Mouse (Mus musculus): ENCODE data around the gene Hbb-bh1. TPM values are rescaled to one million over a fixed set of nuclear protein-coding genes. Genes with fewer than 3 reads are reported as not detected.
"Not testable (repeated sequence)": the region's sequence is repeated elsewhere in the genome, so short reads cannot be mapped to it uniquely, and the experiment has no call there.

The Hbb-bh1 gene
- polyA plus RNA-seq, 1 experiment from 2014 or later = 7.6 TPM

DNA sequence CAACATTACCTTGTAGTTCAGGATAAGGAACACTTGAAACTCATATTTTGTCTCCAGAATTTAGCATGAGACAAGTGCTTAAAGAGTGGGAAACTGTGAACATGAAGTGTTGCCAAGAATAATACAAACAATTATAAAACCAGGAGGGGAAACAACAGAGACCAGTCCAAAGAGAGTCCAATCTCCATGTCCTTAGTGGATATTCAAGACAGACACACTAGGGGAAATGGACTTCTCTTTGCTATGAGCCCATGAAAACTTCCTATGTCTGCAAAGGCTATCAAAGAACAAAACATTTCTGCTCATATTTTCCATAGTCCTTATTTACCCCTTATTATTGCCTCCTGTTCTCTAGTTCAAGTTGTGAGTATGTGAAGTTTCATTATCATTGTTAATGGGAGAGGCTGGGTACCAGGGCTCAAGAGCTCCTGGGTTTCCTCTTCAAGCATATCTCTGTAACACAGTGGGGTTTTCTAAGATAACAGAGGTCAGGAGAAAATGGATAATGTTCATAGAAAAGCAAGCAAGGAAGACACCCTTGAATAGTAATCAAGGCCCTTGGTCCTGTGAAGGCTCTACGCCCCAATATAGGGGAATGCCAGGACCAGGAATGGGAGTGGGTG lies 31.6 kb downstream of the Hbb-bh1 start:
- Histone ChIP-seq H3K4me1 (replicated peaks) (no peaks in the 10 kb centered on the region), H3K4me3 (no peak overlapping the region), H3K27me3 (no peaks in the 10 kb centered on the region), H3K4me2 (no peak overlapping the region), H3K9me3 (replicated peaks) (no peaks in the 10 kb centered on the region), H3K36me3 (no peaks in the 10 kb centered on the region), H3K9ac (no peak overlapping the region), H3K27ac (no peak overlapping the region)
- ATAC-seq (replicated peaks; ENCODE audit: insufficient number of reproducible peaks, insufficient read depth, low FRiP score, low read depth) = no peak
- 52% methylated on average over 1 of the region's 1 CpGs for WGBS

DNA sequence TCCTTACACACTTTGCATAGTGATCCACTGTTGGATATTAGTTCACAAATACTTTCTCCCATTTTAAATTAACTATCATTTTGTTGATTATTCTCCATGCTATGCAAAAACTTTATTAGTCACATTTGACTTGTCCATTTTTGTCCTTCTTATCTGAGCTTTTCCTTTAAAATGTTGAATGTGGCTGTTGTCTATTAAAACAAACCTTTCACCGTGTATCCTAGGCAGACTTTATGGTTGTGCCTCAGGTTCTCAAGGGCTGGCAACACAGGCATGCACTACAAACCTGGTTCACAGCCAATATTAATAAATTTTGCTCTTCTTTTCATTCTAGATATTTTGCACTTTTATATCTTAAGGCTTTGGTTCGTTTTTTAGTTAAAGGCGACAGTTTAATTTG lies 32.2 kb downstream of the Hbb-bh1 start:
- Histone ChIP-seq H3K27me3 (no peaks in the 10 kb centered on the region), H3K4me1 (replicated peaks) (no peaks in the 10 kb centered on the region), H3K9me3 (replicated peaks) (no peaks in the 10 kb centered on the region), H3K36me3 (no peaks in the 10 kb centered on the region), H3K4me2 (no peak overlapping the region), H3K9ac (no peak overlapping the region), H3K27ac (no peak overlapping the region), H3K4me3 (no peak overlapping the region)
- 70% methylated on average over 3 of the region's 3 CpGs for WGBS
- ATAC-seq (replicated peaks; ENCODE audit: insufficient number of reproducible peaks, insufficient read depth, low FRiP score, low read depth) = no peak

GRCm38 (mm10) chr7:103810296-103810695 lies 32.7 kb downstream of the Hbb-bh1 start:
- ATAC-seq (replicated peaks; ENCODE audit: insufficient number of reproducible peaks, insufficient read depth, low FRiP score, low read depth) = no peak
- H3K4me2 ChIP-seq = no peak overlapping the region
- 71% methylated on average over 1 of the region's 1 CpGs for WGBS
- H3K4me3 ChIP-seq = no peak overlapping the region
- no peak overlapping the region for H3K27ac ChIP-seq
- H3K9ac ChIP-seq = no peak overlapping the region
- no peaks in the 10 kb centered on the region for H3K27me3 ChIP-seq
- H3K4me1 ChIP-seq (replicated peaks) = no peaks in the 10 kb centered on the region
- no peaks in the 10 kb centered on the region for H3K36me3 ChIP-seq
- H3K9me3 ChIP-seq (replicated peaks) = no peaks in the 10 kb centered on the region

GRCm38 (mm10) chr7:103809801-103810155 lies 33.2 kb downstream of the Hbb-bh1 start:
- Histone ChIP-seq H3K9me3 (replicated peaks) (no peaks in the 10 kb centered on the region), H3K27me3 (no peaks in the 10 kb centered on the region), H3K4me1 (replicated peaks) (no peaks in the 10 kb centered on the region), H3K36me3 (no peaks in the 10 kb centered on the region), H3K9ac (no peak overlapping the region), H3K4me3 (no peak overlapping the region), H3K4me2 (no peak overlapping the region), H3K27ac (no peak overlapping the region)
- no peak for ATAC-seq (replicated peaks; ENCODE audit: insufficient number of reproducible peaks, insufficient read depth, low FRiP score, low read depth)
- WGBS = 43% methylated on average over 1 of the region's 1 CpGs

- 31% methylated on average over 5 of the region's 5 CpGs for WGBS
- no peak for ATAC-seq (replicated peaks; ENCODE audit: insufficient number of reproducible peaks, insufficient read depth, low FRiP score, low read depth)
Observed at GRCm38 (mm10) chr7:103808971-103809800, 33.8 kb downstream of the Hbb-bh1 start.

DNA sequence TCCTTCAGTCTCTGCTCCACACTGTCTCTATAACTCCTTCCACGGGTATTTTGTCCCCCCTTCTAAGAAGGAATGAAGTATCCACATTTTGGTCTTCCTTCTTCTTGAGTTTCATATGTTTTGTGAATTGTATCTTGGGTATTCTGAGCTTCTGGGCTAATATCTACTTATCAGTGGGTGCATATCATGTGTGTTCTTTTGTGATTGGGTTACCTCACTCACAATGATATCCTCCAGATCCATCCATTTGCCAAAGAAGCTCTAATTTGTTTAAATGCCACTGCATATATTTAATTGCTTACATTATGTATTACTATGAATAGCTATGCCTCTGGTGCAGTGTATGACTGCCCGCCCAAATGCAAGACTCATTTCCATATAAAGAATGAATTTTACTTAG lies 34.8 kb downstream of the Hbb-bh1 start:
- not testable (repeated sequence) for H3K27me3 ChIP-seq; ATAC-seq (replicated peaks; ENCODE audit: insufficient number of reproducible peaks, insufficient read depth, low FRiP score, low read depth); H3K36me3 ChIP-seq; H3K4me2 ChIP-seq; H3K9ac ChIP-seq; H3K9me3 ChIP-seq (replicated peaks); H3K27ac ChIP-seq; H3K4me1 ChIP-seq (replicated peaks); H3K4me3 ChIP-seq
- 61% methylated on average over 2 of the region's 2 CpGs for WGBS

More at GRCm38 (mm10) chr7:103808971-103809800, 33.8 kb downstream of the Hbb-bh1 start:
- Histone ChIP-seq H3K4me2 (no peak overlapping the region), H3K27ac (no peak overlapping the region), H3K27me3 (no peaks in the 10 kb centered on the region), H3K4me3 (no peak overlapping the region), H3K9ac (no peak overlapping the region), H3K36me3 (no peaks in the 10 kb centered on the region), H3K4me1 (replicated peaks) (no peaks in the 10 kb centered on the region), H3K9me3 (replicated peaks) (no peaks in the 10 kb centered on the region)

- Histone ChIP-seq H3K4me1 (replicated peaks) (no peaks in the 10 kb centered on the region), H3K4me3 (no peak overlapping the region), H3K27ac (no peak overlapping the region), H3K27me3 (no peaks in the 10 kb centered on the region), H3K4me2 (no peak overlapping the region), H3K9ac (no peak overlapping the region), H3K36me3 (no peaks in the 10 kb centered on the region), H3K9me3 (replicated peaks) (no peaks in the 10 kb centered on the region)
- no peak for ATAC-seq (replicated peaks; ENCODE audit: insufficient number of reproducible peaks, insufficient read depth, low FRiP score, low read depth)
- 67% methylated on average over 1 of the region's 1 CpGs for WGBS
Observed at GRCm38 (mm10) chr7:103806856-103807255, 36.1 kb downstream of the Hbb-bh1 start.

DNA sequence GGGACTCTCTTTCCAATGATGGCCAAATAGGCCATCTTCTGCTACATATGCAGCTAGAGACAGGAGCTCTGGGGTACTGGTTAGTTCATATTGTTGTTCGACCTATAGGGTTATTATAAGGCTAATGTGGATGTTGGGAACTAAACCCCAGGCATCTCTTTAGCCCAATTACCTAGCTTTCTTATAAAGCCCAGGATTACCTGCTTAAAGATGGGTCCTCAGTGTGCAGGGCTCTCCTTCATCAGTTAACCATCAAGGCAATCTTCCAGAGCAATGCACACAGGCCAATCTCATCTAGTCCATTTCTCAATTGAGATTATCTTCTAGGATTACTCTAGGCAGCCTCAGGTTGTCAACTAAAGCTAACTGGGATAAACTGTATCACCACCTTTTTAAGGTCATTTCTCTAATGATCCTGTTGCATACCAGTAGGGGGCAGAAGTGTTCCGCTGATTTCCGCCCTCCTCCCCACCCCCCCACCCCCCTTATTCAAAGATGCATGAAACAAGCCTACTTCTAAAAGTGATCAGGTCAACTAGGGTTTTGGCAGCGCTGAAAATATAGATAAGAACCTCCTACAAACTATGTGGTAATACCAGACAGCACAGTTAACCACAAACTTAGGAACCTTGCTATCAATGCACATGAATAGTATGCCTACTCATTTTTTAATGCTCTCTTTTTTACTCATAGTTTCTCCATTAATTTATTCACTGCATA lies 50.1 kb downstream of the Hbb-bh1 start:
- Histone ChIP-seq H3K4me1 (replicated peaks) (no peaks in the 10 kb centered on the region), H3K36me3 (no peaks in the 10 kb centered on the region), H3K4me2 (no peak overlapping the region), H3K27me3 (no peaks in the 10 kb centered on the region), H3K9me3 (replicated peaks) (no peaks in the 10 kb centered on the region), H3K27ac (no peak overlapping the region), H3K9ac (no peak overlapping the region), H3K4me3 (no peak overlapping the region)
- no peak for ATAC-seq (replicated peaks; ENCODE audit: insufficient number of reproducible peaks, insufficient read depth, low FRiP score, low read depth)
- WGBS = 15% methylated on average over 4 of the region's 4 CpGs

GRCm38 (mm10) chr7:103791721-103792120 lies 51.2 kb downstream of the Hbb-bh1 start, which contains the start of gene Olfr67:
Gene Olfr67 (minus strand): TSS chr7:103791821.
- Histone ChIP-seq H3K4me3 (no peak within 1 kb of the TSS), H3K9me3 (replicated peaks) (no peaks in the 10 kb centered on the region), H3K36me3 (no peaks in the 10 kb centered on the region), H3K27me3 (no peaks in the 10 kb centered on the region), H3K4me1 (replicated peaks) (no peaks in the 10 kb centered on the region), H3K27ac (no peak within 1 kb of the TSS), H3K9ac (no peak within 1 kb of the TSS), H3K4me2 (no peak within 1 kb of the TSS)
- ATAC-seq (replicated peaks; ENCODE audit: insufficient number of reproducible peaks, insufficient read depth, low FRiP score, low read depth) = no peak
- 68% methylated on average over 3 of the region's 3 CpGs for WGBS

Data from heart, embryonic 15.5 days (tissue).